Mouse (Mus musculus) spleen, adult 10 weeks (tissue): ENCODE data around the gene Rexo5. TPM values are rescaled to one million over a fixed set of nuclear protein-coding genes. Genes with fewer than 3 reads are reported as not detected.

ENCODE experiments used
- polyA plus RNA-seq: library from polyadenylated mRNA; stranded (reverse); fragments of 350-450 nt; fragmentation: Illumina TruSeq; extraction: RNeasy Lipid Tissue Mini Kit (QIAGEN cat#74804); gene quantifications from one replicate; pipeline ENCODE4 v1.2.3, GENCODE M21; 2015; ENCODE audit warnings: low replicate concordance; ENCODE audit not compliant: insufficient read depth

The Rexo5 gene
- 31.5 TPM for polyA plus RNA-seq

GRCm38 (mm10) chr7:119793586-119794250 lies at the start of gene Rexo5, which contains the start of gene Eri2:
TSS of gene Rexo5 (plus strand) at chr7:119794006.
TSS of gene Eri2 (minus strand) at chr7:119794058.

GRCm38 (mm10) chr7:119760527-119760951 lies 33.3 kb upstream of the Rexo5 start, which contains the start of gene Acsm3:
TSS of gene Acsm3 (plus strand) at chr7:119760923.

GRCm38 (mm10) chr7:119895639-119896512 lies 102.1 kb downstream of the Rexo5 start, which contains the start of the genes Lyrm1 and Dcun1d3:
TSS of gene Lyrm1 (plus strand) at chr7:119895861.
TSS of gene Dcun1d3 (minus strand) at chr7:119896298.

Other genes starting within 250 kb of the Rexo5 start
- gene Acsm2, start 239.7 kb upstream of the Rexo5 start, polyA plus RNA-seq: not detected
- not detected for gene Acsm1, start 187.0 kb upstream of the Rexo5 start, polyA plus RNA-seq
- gene Acsm4, start 104.0 kb upstream of the Rexo5 start, polyA plus RNA-seq: not detected
- 65.0 TPM for gene Thumpd1, start 73.2 kb upstream of the Rexo5 start, polyA plus RNA-seq
- 0.22 TPM for gene Acsm3, start 33.1 kb upstream of the Rexo5 start, polyA plus RNA-seq
- 12.9 TPM for gene Eri2, start 52 bp downstream of the Rexo5 start, polyA plus RNA-seq
- 6.6 TPM for gene Lyrm1, start 101.9 kb downstream of the Rexo5 start, polyA plus RNA-seq
- gene Dcun1d3, start 102.3 kb downstream of the Rexo5 start, polyA plus RNA-seq: 10.8 TPM